Mouse (Mus musculus): ENCODE data around the gene Dap3.
"Not testable (repeated sequence)": the region's sequence is repeated elsewhere in the genome, so short reads cannot be mapped to it uniquely, and the experiment has no call there.

Dap3 gene

GRCm38 (mm10) chr3:88912585-88912984 lies 38.4 kb downstream of the Dap3 start:
- DNase-seq, result no peak

DNA sequence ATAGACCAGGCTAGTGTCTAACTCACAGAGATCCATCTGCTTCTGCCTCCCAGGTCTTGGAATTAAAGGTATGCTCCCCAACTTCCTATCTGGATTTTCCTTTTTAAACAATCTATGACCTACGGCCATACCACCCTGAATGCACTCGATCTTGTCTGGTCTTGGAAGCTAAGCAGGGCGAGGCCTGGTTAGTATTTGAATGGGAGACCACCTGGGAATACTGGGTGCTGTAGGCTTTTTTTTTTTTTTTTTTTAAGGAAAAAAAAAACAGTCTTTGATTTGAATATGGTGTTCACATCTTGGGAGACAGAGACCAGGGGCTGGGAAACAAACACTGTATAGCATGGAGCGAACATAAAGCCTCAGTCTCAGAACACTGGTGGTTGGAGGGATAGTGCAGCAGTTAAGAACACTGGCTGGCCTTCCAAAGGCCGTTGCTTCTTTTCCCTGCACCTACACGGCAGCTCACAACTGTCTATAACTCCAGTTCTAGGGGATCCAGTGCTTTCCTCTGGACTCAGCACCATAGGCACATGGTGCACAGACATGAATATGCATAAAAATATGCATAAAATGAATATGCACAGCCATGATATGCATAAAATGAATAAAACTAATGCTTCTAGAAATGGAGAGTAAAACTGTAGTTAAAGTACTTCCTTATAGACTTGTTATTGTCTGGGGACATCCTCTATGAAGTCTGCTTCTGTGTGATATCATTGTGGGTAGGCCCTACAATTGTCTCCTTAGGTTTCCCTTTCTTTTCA lies 44.4 kb downstream of the Dap3 start:
- no peak for DNase-seq

- DNase-seq, result no peak
These were observed 45.2 kb downstream of the Dap3 start for GRCm38 (mm10) chr3:88905741-88906140.

- no peak for DNase-seq
These were observed 45.8 kb downstream of the Dap3 start for GRCm38 (mm10) chr3:88905209-88905608.

- DNase-seq, result no peak
These were observed 46.2 kb downstream of the Dap3 start for GRCm38 (mm10) chr3:88904803-88905202.

- not testable (repeated sequence) for DNase-seq
These were observed 58.0 kb downstream of the Dap3 start for GRCm38 (mm10) chr3:88893011-88893410.

DNA sequence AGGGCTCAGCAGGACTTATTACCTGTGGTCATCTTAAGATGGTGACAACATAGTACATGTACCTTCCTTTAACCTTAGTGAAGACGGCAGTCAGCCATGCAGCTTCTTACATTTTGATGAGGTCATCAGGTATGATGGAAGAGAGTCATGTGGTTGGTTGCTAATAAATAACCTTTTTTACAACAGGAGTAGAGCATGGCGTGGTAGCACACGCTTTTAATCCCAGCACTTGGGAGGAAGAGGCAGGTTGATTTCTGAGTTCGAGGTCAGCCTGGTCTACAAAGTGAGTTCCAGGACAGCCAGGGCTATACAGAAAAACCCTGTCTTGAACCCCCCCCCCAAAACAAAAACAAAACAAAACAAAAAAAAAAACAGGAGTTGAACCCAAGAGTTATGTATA lies 68.4 kb downstream of the Dap3 start:
- not testable (repeated sequence) for DNase-seq

All from B cell, adult 2 months (primary cell).